Mouse (Mus musculus): ENCODE data around the gene Ifnl2. TPM values are rescaled to one million over a fixed set of nuclear protein-coding genes. Genes with fewer than 3 reads are reported as not detected.

Ifnl2 gene
- total RNA-seq, 1 experiment, result not detected

GRCm38 (mm10) chr7:28467213-28467751, 43.0 kb downstream of the Ifnl2 start:
- no peaks in the 10 kb centered on the region for H3K9me3 ChIP-seq (ENCODE audit: control insufficient read depth, insufficient read depth, low read depth, low read length)
- in situ Hi-C loops (cut with MboI; ENCODE audit: low sequenced_read_pairs in 2 of 2, unreplicated experiment in 2 of 2), result no loop called here
- TF ChIP-seq ZC3H11A (IDR thresholded peaks at IDR 0.05; ENCODE audit: borderline replicate concordance, low read depth, low read length) (no peak), MAFK (IDR thresholded peaks at IDR 0.05; ENCODE audit: insufficient read depth, low read depth, low read length) (no peak), CHD2 (IDR thresholded peaks at IDR 0.05; ENCODE audit: low read depth, low read length) (no peak), ZNF384 (IDR thresholded peaks at IDR 0.05; ENCODE audit: low read depth, low read length) (no peak), HCFC1 (IDR thresholded peaks at IDR 0.05; ENCODE audit: borderline replicate concordance, insufficient read depth, low read length) (no peak)
- peak overlapping the region; percentile 65 to 73 for H3K4me3 ChIP-seq (ENCODE audit: insufficient read depth in 1 of 2, low read depth in 1 of 2, low read length in 2 of 2, poor library complexity in 1 of 2, severe bottlenecking in 1 of 2)
- no peak for DNase-seq (ENCODE audit: low read depth, low spot score)
- peak overlapping the region; percentile 49 for H3K9ac ChIP-seq (ENCODE audit: insufficient read depth, low read depth, low read length, poor library complexity, severe bottlenecking)
- no peak overlapping the region for H3K27ac ChIP-seq (ENCODE audit: insufficient read depth, low read depth, low read length, poor library complexity, severe bottlenecking)
- peaks cover 0 to 12% of the 10 kb centered on the region in 2 experiments; a peak in 3 of 4 replicates for H3K4me1 ChIP-seq (ENCODE audit: control insufficient read depth in 2 of 2, insufficient read depth in 2 of 2, low read length in 2 of 2, poor library complexity in 1 of 2)
- H3K36me3 ChIP-seq (ENCODE audit: control insufficient read depth, insufficient read depth, low read length, poor library complexity, severe bottlenecking), result peaks cover 1% of the 10 kb centered on the region; the same call in 1 of the 2 replicates

- in situ Hi-C loops (cut with MboI; ENCODE audit: low sequenced_read_pairs in 2 of 2, unreplicated experiment in 2 of 2), result no loop called here
- Histone ChIP-seq H3K27ac (ENCODE audit: insufficient read depth, low read depth, low read length, poor library complexity, severe bottlenecking) (no peak overlapping the region), H3K9me3 (ENCODE audit: control insufficient read depth, insufficient read depth, low read depth, low read length) (no peaks in the 10 kb centered on the region), H3K4me3 (ENCODE audit: insufficient read depth in 1 of 2, low read depth in 1 of 2, low read length in 2 of 2, poor library complexity in 1 of 2, severe bottlenecking in 1 of 2) (peak overlapping the region; percentile 65 to 73), H3K4me1 (ENCODE audit: control insufficient read depth in 2 of 2, insufficient read depth in 2 of 2, low read length in 2 of 2, poor library complexity in 1 of 2) (peaks cover 0 to 12% of the 10 kb centered on the region in 2 experiments; a peak in 3 of 4 replicates), H3K36me3 (ENCODE audit: control insufficient read depth, insufficient read depth, low read length, poor library complexity, severe bottlenecking) (peaks cover 2% of the 10 kb centered on the region; the same call in 1 of the 2 replicates), H3K9ac (ENCODE audit: insufficient read depth, low read depth, low read length, poor library complexity, severe bottlenecking) (peak overlapping the region; percentile 49)
- no peak for DNase-seq (ENCODE audit: low read depth, low spot score)
- no peak for TF ChIP-seq MAFK (IDR thresholded peaks at IDR 0.05; ENCODE audit: insufficient read depth, low read depth, low read length)
- no peak for TF ChIP-seq CHD2 (IDR thresholded peaks at IDR 0.05; ENCODE audit: low read depth, low read length)
- no peak for TF ChIP-seq ZNF384 (IDR thresholded peaks at IDR 0.05; ENCODE audit: low read depth, low read length)
- no peak for TF ChIP-seq ZC3H11A (IDR thresholded peaks at IDR 0.05; ENCODE audit: borderline replicate concordance, low read depth, low read length)
- no peak for TF ChIP-seq HCFC1 (IDR thresholded peaks at IDR 0.05; ENCODE audit: borderline replicate concordance, insufficient read depth, low read length)
Observed at GRCm38 (mm10) chr7:28466721-28467212, 43.5 kb downstream of the Ifnl2 start.

- no peak overlapping the region for H3K27ac ChIP-seq (ENCODE audit: insufficient read depth, low read depth, low read length, poor library complexity, severe bottlenecking)
- H3K36me3 ChIP-seq (ENCODE audit: control insufficient read depth, insufficient read depth, low read length, poor library complexity, severe bottlenecking), result peaks cover 6% of the 10 kb centered on the region; the same call in 1 of the 2 replicates
- no peaks in the 10 kb centered on the region for H3K9me3 ChIP-seq (ENCODE audit: control insufficient read depth, insufficient read depth, low read depth, low read length)
- no peak for DNase-seq (ENCODE audit: low read depth, low spot score)
- peak overlapping the region in 1 of 2 experiments; percentile 25; a peak in 2 of 4 replicates for H3K4me3 ChIP-seq (ENCODE audit: insufficient read depth in 1 of 2, low read depth in 1 of 2, low read length in 2 of 2, poor library complexity in 1 of 2, severe bottlenecking in 1 of 2)
- no peak overlapping the region for H3K9ac ChIP-seq (ENCODE audit: insufficient read depth, low read depth, low read length, poor library complexity, severe bottlenecking)
- H3K4me1 ChIP-seq (ENCODE audit: control insufficient read depth in 2 of 2, insufficient read depth in 2 of 2, low read length in 2 of 2, poor library complexity in 1 of 2), result peaks cover 0 to 12% of the 10 kb centered on the region in 2 experiments; a peak in 3 of 4 replicates
- TF ChIP-seq MAFK (IDR thresholded peaks at IDR 0.05; ENCODE audit: insufficient read depth, low read depth, low read length) (no peak), CHD2 (IDR thresholded peaks at IDR 0.05; ENCODE audit: low read depth, low read length) (peak; percentile 84)
- in situ Hi-C loops (cut with MboI; ENCODE audit: low sequenced_read_pairs in 2 of 2, unreplicated experiment in 2 of 2), result no loop called here
Observed at GRCm38 (mm10) chr7:28464416-28465212, 45.6 kb downstream of the Ifnl2 start.

DNA sequence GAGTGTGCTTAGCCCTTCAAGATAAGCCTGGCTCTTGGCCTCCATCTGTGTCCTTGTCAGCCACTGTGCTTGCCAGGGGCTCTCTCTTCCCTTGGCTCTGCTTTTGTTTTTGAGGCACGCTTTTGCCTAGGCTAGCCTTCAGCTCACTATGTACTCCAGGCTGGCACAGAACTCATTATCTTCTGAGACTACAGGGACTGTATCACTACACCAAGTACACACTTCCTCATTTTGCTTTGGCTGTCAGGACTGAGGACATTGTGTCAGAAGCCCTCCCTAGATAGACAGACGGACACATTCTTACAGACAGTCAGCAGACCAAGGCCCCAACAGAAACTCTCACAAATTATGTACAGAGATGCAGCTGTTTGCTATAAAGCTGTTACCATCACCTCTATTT, 47.5 kb downstream of the Ifnl2 start:
- in situ Hi-C loops (cut with MboI; ENCODE audit: low sequenced_read_pairs in 2 of 2, unreplicated experiment in 2 of 2), result no loop called here
- DNase-seq (ENCODE audit: low read depth, low spot score), result no peak
- peaks cover 0 to 13% of the 10 kb centered on the region in 2 experiments; a peak in 3 of 4 replicates for H3K4me1 ChIP-seq (ENCODE audit: control insufficient read depth in 2 of 2, insufficient read depth in 2 of 2, low read length in 2 of 2, poor library complexity in 1 of 2)
- no peak overlapping the region for H3K9ac ChIP-seq (ENCODE audit: insufficient read depth, low read depth, low read length, poor library complexity, severe bottlenecking)
- TF ChIP-seq ZC3H11A (IDR thresholded peaks at IDR 0.05; ENCODE audit: borderline replicate concordance, low read depth, low read length), result no peak
- TF ChIP-seq MAFK (IDR thresholded peaks at IDR 0.05; ENCODE audit: insufficient read depth, low read depth, low read length), result no peak
- no peak for TF ChIP-seq HCFC1 (IDR thresholded peaks at IDR 0.05; ENCODE audit: borderline replicate concordance, insufficient read depth, low read length)
- TF ChIP-seq CHD2 (IDR thresholded peaks at IDR 0.05; ENCODE audit: low read depth, low read length), result no peak
- TF ChIP-seq ZNF384 (IDR thresholded peaks at IDR 0.05; ENCODE audit: low read depth, low read length), result no peak
- no peak overlapping the region for H3K27ac ChIP-seq (ENCODE audit: insufficient read depth, low read depth, low read length, poor library complexity, severe bottlenecking)
- peaks cover 13% of the 10 kb centered on the region; the same call in 1 of the 2 replicates for H3K36me3 ChIP-seq (ENCODE audit: control insufficient read depth, insufficient read depth, low read length, poor library complexity, severe bottlenecking)
- H3K4me3 ChIP-seq (ENCODE audit: insufficient read depth in 1 of 2, low read depth in 1 of 2, low read length in 2 of 2, poor library complexity in 1 of 2, severe bottlenecking in 1 of 2), result no peak overlapping the region
- no peaks in the 10 kb centered on the region for H3K9me3 ChIP-seq (ENCODE audit: control insufficient read depth, insufficient read depth, low read depth, low read length)

Data from ES-E14 (cell line).